Mouse (Mus musculus) gastrocnemius, postnatal 10 days (tissue): ENCODE measurements around the gene Fgfr1op2. TPM values are rescaled to one million over a fixed set of nuclear protein-coding genes. Genes with fewer than 3 reads are reported as not detected.
A peak's percentile ranks its signal among the peaks of the same experiment; 100 is the strongest.
"Not testable (repeated sequence)": the region's sequence is repeated elsewhere in the genome, so short reads cannot be mapped to it uniquely, and the experiment has no call there.

Experiments used
- DNase-seq: peaks from one replicate; pipeline ENCODE4 v3.0.0; 2021; ENCODE audit warnings: mixed read lengths
- long read RNA-seq, 2 experiments: library from polyadenylated mRNA; stranded (forward); transcript quantifications; one replicate each; pipeline ENCODE4 v2.0.0; 2021
- total RNA-seq, 2 experiments: library from RNA; stranded (reverse); gene quantifications; 2 replicates each; pipeline ENCODE4 v1.2.3; 2021

The Fgfr1op2 gene
- total RNA-seq: 10 to 100 TPM; 49.6 to 50.3 TPM
- long read RNA-seq, experiment 1, transcript Fgfr1op2-202 (5 exons, 918 nt): minor isoform, 8 of 99 reads
- long read RNA-seq, experiment 1, transcript Fgfr1op2-203 (6 exons, 2,766 nt): minor isoform, 29 of 99 reads
- long read RNA-seq, experiment 1, transcript Fgfr1op2-204 (7 exons, 2,880 nt): major isoform, 52 of 99 reads
- long read RNA-seq, experiment 1, partial matches to known transcripts: 0 of 99 reads
- long read RNA-seq, experiment 1, other reads (novel, unspliced or antisense): 10 of 99 reads
- long read RNA-seq, experiment 2, transcript Fgfr1op2-204 (7 exons, 2,880 nt): major isoform, 48 of 76 reads
- long read RNA-seq, experiment 2, transcript Fgfr1op2-203 (6 exons, 2,766 nt): minor isoform, 13 of 76 reads
- long read RNA-seq, experiment 2, transcript Fgfr1op2-202 (5 exons, 918 nt): minor isoform, 11 of 76 reads
- long read RNA-seq, experiment 2, partial matches to known transcripts: 1 of 76 reads
- long read RNA-seq, experiment 2, other reads (novel, unspliced or antisense): 3 of 76 reads

GRCm38 (mm10) chr6:146576903-146577302, at the start of gene Fgfr1op2:
Gene Fgfr1op2, plus strand, starts transcription at chr6:146577203.
- DNase-seq: no peak

- DNase-seq: no peak
Measured at GRCm38 (mm10) chr6:146527537-146527936, 49.5 kb upstream of the Fgfr1op2 start.

- no peak for DNase-seq
Measured at GRCm38 (mm10) chr6:146530363-146530762, 46.6 kb upstream of the Fgfr1op2 start.

DNA sequence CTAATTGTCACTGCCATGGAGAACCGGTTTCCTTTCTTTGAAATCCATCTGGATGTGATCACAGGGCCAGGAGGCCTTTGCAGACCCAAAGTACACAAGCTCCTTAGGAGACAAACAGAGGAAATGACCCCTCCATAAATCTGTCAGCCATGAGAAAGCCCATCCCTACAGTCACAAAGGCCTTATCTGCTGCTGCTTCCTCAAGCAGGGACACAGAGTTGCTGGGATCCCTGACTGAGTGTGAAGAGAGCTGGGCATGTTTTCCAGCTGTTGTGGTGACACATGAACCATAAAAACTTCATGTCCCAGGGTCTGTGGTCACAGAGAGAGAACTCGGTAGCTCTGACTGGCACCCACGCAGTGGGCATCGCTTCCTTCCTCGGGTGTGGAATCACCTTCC, 46.2 kb upstream of the Fgfr1op2 start:
- no peak for DNase-seq

DNA sequence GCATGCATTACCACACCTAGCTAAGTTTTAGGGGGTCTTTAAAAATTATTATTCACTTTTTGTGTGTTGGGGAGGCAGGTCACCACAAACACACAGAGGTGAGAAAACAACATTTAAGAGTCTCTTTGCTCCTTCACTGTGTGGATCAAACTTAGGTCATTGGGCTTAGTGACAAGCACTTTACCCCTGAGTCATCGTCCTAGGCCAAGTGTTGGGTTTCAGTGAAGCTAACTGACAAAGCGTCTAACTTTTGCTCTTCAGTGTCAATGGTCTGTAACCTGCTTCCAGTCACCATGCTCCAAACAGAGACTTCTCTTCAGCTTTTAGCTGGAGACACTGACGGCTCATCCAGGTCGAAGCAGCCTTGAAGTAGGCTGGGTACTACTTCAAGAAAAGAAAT, 43.9 kb upstream of the Fgfr1op2 start:
- DNase-seq: no peak

- no peak for DNase-seq
Measured at GRCm38 (mm10) chr6:146535501-146535900, 41.5 kb upstream of the Fgfr1op2 start.

GRCm38 (mm10) chr6:146537111-146537510, 39.9 kb upstream of the Fgfr1op2 start:
- no peak for DNase-seq

DNA sequence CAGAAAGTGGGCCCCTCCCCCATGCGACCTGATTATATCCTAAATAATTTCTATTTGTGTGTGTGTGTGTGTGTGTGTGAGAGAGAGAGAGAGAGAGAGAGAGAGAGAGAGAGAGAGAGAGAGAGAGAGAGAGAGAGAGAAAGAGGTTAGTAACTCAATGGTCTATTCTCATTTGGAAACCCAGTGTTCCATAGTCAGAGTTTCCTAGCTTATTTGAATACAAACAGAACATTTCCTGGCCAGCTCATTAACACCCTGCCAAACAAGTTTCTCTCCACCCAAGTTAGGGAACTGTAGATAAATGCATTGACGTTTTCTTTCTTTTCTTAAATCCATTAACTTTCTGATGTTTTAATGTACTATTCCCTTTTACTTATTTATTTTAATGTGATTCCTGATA, 38.9 kb upstream of the Fgfr1op2 start:
- DNase-seq: no peak

GRCm38 (mm10) chr6:146538661-146539060, 38.3 kb upstream of the Fgfr1op2 start:
- DNase-seq: no peak

GRCm38 (mm10) chr6:146540386-146540785, 36.6 kb upstream of the Fgfr1op2 start:
- no peak for DNase-seq

GRCm38 (mm10) chr6:146544622-146545021, 32.4 kb upstream of the Fgfr1op2 start:
- DNase-seq: no peak

DNA sequence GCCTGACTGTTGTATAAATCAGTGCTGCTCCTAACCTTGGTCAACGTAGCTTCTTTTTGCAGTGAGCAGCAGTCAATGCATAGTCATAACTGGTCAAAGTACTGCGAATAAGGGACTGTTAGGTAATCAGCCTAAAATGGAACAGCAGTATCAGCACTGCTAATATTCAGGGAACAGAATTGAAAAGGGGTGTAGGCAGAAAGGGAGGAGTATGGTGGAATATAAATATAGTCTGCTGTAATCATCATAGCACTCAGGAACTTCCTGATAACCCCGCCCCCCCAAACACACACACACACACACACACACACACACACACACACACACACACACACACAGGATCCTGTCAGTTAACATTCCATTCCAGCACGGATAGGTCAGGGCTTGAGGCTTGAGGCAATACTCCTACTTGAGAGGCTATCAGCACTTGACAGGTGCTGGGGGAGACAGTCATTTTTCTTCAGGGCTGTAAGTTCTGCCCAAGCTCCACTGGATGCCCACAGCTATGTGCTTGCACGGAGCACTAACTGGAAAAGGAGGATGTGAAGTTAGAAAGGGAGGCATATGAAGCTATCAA, 31.6 kb upstream of the Fgfr1op2 start:
- DNase-seq: no peak

DNA sequence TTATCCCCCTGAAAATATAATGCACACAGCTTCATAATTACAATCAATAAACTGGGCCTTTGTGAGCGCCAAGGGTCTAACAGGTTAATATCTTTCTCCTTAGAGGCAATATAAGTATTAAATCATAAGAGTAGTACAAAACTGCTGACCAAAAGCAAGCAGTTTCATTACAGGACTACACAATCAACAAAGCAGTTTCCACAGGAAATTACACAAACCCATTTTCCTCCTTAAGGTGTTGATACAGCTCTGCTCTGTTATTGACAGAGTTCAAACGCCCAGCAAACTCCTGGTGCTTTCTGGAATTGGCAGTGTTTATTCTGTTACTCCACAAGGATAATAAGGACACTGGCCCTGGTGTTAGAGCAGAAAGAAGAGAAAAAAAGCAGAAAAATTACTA, 26.6 kb upstream of the Fgfr1op2 start:
- no peak for DNase-seq

DNA sequence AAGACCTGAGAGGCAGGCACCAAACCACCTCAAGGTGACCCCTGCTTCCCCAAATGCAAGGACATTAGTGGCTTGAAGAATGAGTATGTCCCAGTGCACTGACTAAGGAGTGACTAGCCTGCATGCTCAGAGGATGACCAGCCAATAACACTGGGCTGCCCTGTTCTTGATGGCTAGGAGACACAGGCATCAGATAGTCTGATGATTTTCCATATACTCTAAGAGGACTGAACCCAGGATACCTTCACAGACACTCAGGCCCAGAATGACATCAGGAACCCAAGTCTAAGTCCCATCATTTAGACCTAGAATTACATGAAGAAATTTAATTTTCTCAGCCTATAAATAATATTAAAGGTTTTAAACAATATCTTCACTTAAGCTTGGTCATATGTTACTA, 25.7 kb upstream of the Fgfr1op2 start:
- DNase-seq: no peak

GRCm38 (mm10) chr6:146562461-146562860, 14.5 kb upstream of the Fgfr1op2 start:
- not testable (repeated sequence) for DNase-seq

DNA sequence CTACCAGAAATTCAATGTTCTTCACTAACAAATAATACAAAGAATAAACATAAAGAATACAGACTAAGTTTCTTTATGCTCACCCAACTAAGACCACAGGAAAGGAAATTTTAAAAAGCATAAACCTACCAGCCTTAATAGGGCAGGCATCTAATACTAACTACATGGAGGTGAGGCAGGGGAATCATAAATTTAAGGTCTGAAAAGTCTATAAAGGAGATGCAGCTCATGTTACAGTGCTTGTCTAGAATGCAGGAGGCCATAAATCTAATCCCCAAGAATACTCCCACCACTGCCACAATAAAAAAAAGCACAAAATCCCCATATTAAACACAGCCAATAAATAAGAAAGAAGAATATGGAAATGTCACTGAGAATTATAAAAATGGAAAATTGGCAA, 4.9 kb upstream of the Fgfr1op2 start:
- DNase-seq: no peak

- peak; percentile 97 for DNase-seq
Measured at GRCm38 (mm10) chr6:146577310-146578109, 507 bp downstream of the Fgfr1op2 start, which contains the start of gene Ints13. Gene Ints13, minus strand, starts transcription at chr6:146577835.

- DNase-seq: peak; percentile 65
Measured at GRCm38 (mm10) chr6:146578111-146578531, 1.1 kb downstream of the Fgfr1op2 start.

DNA sequence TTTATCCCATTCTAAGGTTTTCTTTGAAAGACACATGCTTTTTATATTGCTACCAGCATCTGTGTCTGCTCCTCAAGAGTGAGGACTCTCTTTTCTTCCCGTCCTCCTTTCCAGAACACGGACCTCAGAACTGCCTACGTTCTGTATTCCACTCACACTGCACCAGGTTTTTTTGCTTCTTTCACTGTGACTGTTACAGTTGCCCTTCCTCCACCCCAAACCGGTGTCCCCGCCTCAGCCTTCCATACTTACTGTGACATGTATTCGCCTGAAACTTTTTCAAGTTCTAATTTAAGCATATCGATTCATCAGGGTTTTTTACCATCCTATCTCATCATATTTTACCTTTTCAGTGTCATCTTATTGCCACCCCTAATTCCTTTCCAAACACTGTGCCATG, 1.6 kb downstream of the Fgfr1op2 start:
- no peak for DNase-seq

DNA sequence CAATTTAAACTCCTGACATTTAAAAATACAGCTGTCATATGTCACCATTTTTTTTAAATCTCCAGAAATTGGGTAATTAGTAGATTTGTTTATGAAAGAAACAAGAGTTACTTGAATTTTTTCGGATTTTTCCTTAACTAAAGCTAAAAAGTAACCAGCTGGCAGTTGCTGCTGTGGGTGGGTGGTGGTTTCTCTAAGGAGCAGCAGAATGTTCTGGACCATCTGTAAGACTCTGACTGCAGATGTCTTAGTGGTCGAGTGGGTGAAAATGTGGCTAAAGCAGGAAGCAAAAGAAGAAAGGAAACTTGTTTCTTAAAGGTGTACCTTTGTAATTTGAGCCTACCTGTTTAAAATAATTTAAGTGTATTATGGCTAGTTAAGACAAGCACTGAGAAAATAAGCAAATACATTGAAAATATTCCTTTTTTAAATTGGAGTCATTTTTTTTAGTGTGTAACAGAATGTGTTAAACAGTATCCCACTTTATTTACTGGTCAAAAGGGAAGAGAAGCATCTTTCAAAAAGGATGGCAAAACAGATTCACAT, 3.5 kb downstream of the Fgfr1op2 start:
- no peak for DNase-seq

DNA sequence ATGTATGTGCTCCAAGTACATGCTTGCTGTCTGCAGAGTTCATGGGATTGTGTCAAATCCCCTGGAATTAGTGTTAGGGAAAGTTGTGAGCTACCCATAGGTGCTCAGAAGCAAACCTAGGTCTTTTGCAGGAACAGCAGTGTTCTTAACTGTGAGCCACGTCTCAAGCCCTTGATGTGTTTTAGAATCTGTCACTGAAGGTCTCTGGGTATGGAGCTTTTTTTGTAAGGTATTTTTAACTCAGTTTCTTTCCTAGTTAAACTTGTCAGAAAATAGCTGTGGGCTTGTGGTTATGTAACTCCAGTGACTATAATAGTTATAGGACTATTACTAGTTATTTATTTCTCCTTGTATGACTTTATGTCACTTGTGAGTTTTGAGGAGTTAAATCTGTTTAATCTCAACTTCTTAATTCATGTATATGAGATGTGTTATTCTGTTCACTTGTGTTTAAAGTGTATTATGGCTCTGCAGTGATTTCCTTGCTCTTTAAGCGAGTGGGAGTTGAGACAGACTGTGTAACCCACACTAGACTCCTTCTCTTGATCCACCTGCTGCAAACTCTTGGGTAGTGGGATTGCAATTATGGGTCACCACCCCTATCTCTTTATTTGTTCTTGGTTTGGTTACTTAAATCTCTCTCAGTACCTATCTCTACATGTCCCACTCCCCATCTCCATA, 6.5 kb downstream of the Fgfr1op2 start:
- DNase-seq: no peak

DNA sequence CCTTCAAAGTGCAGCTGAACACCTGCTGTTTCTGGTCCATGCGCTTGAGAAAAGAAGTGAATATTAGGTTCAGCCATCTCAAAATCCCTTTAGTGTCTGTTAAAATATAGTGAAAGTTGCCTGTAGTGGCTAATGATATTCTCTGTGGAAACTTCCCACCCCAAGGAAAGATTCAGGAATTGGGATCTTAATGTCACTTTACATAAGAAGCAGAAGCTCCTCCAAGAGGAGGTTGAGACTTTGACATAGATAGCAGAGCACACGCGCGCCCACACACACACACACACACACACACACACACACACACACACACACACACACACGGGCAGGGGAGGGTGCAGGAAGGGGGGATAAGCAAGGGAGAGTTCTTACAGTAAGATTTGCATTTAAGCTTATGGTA, 8.1 kb downstream of the Fgfr1op2 start:
- no peak for DNase-seq
